Mouse (Mus musculus) neural tube, embryonic 14.5 days (tissue): ENCODE results near the gene Vsig2. TPM values are rescaled to one million over a fixed set of nuclear protein-coding genes. Genes with fewer than 3 reads are reported as not detected.
A peak's percentile ranks its signal among the peaks of the same experiment; 100 is the strongest.

Source experiments
- ATAC-seq: fragments of 200-750 bp; cut with Nextera tagmentation; 2 replicates; pipeline ENCODE4 v1.8.0; 2017; ENCODE audit warnings: low read depth, mild to moderate bottlenecking, moderate TSS enrichment, moderate library complexity
- H3K27ac ChIP-seq: fragments of 300-500 bp; sonication (generic); 2 replicates; pipeline ENCODE4 v1.5.1; 2014; ENCODE audit warnings: low read depth, mild to moderate bottlenecking, control low read depth, low read length, moderate library complexity, mixed read lengths
- H3K27me3 ChIP-seq: fragments of 300-500 bp; sonication (generic); 2 replicates; pipeline ENCODE4 v1.6.1; 2014; ENCODE audit warnings: low read length; ENCODE audit not compliant: control insufficient read depth, insufficient read depth
- H3K36me3 ChIP-seq: fragments of 300-500 bp; sonication (generic); 2 replicates; pipeline ENCODE4 v1.6.1; 2014; ENCODE audit warnings: low read length, mixed read lengths; ENCODE audit not compliant: control insufficient read depth, insufficient read depth
- H3K4me1 ChIP-seq: fragments of 300-500 bp; sonication (generic); 2 replicates; pipeline ENCODE4 v1.6.1; 2014; ENCODE audit warnings: low read length; ENCODE audit not compliant: control insufficient read depth, insufficient read depth
- H3K4me2 ChIP-seq: fragments of 300-500 bp; sonication (generic); 2 replicates; pipeline ENCODE4 v1.6.1; 2014; ENCODE audit warnings: mild to moderate bottlenecking, low read depth, low read length, control low read depth
- H3K4me3 ChIP-seq: fragments of 300-500 bp; sonication (generic); 2 replicates; pipeline ENCODE4 v1.5.1; 2014; ENCODE audit warnings: low read depth, low read length, control low read depth, mixed read lengths
- H3K9ac ChIP-seq: fragments of 300-500 bp; sonication (generic); replicated peaks from 2 replicates; pipeline ENCODE4 v1.6.1; 2014; ENCODE audit warnings: low read depth, mild to moderate bottlenecking, control low read depth, low read length, mixed read lengths
- H3K9me3 ChIP-seq: fragments of 300-500 bp; sonication (generic); 2 replicates; pipeline ENCODE4 v1.6.1; 2016; ENCODE audit warnings: low read length; ENCODE audit not compliant: control insufficient read depth
- WGBS: fragments of 180-500 bp; shearing (Covaris S2); extraction: QIAGEN DNeasy Blood & Tissue Kit; methylation state at CpG from one replicate; pipeline ENCODE4 v1.1.7; 2014; 5-methylcytosine and 5-hydroxymethylcytosine counted together
- polyA plus RNA-seq: library from polyadenylated mRNA; unstranded; fragments of >200 nt; fragmentation: Nextera tagmentation; extraction: Ambion mirVana; gene quantifications from 2 replicates; pipeline ENCODE4 v1.2.1, GENCODE M21; 2014

The Vsig2 gene
- polyA plus RNA-seq, 1 experiment from 2014 or later = 0.76 TPM

DNA sequence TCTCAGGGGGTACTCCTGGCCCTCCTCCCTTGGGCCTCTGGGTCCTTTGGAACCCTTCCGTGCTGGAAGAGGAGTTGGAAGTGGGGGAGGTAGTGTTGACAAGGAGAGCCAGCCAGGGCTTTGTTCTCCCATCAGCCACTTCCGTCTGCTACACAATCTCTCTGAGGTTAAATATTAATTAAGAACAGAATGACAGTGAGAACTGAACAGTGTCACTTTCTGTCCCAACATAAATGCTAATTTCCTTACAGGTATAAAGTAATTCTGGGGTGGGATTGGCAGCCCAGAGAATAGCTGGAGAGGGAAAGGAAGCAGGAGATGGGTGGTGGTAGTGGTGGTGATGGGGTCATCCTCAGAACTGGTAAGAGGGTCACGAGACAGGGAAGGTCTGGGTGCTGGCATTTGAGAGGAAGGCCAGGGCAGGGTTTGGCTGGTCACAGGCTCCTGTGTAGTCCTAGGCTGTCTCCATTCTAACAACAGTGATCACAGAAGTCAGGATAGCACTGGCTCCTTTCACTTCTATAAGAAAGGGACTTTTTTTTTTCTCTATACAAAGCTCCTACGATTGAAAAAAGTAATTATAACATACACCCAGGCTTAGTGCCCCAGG lies 29.7 kb downstream of the Vsig2 start:
- peak; percentile 52; the same call in 1 of the 2 replicates for ATAC-seq
- no peak overlapping the region for H3K27ac ChIP-seq

DNA sequence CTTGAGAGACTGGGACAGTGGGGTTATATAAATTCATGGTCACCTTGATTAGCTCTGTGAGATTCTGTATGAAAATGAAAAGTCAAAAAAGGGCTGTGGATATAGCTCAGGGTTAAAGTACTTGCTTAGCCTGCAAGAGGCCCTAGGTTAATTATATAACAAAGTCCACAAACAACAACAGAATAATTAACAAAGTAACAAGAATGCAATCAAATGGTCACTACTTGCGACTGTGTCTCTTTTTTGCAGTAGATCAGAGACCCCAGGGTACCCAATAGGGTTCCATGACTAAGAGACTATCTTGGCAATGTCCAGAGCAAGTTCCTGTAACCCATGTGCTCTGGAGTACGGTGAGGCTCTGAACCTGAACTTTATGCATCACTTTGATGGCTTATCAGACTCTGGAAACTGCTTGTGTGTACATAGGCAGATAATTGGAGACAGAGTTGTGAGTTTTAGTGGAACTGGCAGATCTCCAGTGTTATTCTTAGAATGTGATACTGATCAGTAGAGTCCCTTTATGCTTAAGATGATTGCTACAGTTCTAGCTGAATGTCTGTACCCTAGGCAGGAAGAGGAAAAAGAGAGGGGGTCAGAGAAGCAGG lies 30.3 kb downstream of the Vsig2 start:
- no peak overlapping the region for H3K27ac ChIP-seq
- WGBS = 78% methylated on average over 2 of the region's 2 CpGs
- no peaks in the 10 kb centered on the region for H3K27me3 ChIP-seq
- no peak for ATAC-seq
- H3K36me3 ChIP-seq = no peaks in the 10 kb centered on the region
- no peaks in the 10 kb centered on the region for H3K9me3 ChIP-seq
- H3K4me1 ChIP-seq = peaks cover 7% of the 10 kb centered on the region; the same call in 1 of the 2 replicates
- H3K4me3 ChIP-seq = no peak overlapping the region
- no peak overlapping the region for H3K9ac ChIP-seq
- no peak overlapping the region for H3K4me2 ChIP-seq

More for the DNA sequence above, 29.7 kb downstream of the Vsig2 start:
- Histone ChIP-seq H3K9me3 (no peaks in the 10 kb centered on the region), H3K4me1 (peaks cover 7% of the 10 kb centered on the region; the same call in 1 of the 2 replicates), H3K36me3 (no peaks in the 10 kb centered on the region), H3K4me2 (no peak overlapping the region), H3K4me3 (no peak overlapping the region), H3K27me3 (no peaks in the 10 kb centered on the region), H3K9ac (0 out of 2 replicates have a peak overlapping the region, but pooled peaks have one; percentile 11)
- 30% methylated on average over 4 of the region's 4 CpGs for WGBS

DNA sequence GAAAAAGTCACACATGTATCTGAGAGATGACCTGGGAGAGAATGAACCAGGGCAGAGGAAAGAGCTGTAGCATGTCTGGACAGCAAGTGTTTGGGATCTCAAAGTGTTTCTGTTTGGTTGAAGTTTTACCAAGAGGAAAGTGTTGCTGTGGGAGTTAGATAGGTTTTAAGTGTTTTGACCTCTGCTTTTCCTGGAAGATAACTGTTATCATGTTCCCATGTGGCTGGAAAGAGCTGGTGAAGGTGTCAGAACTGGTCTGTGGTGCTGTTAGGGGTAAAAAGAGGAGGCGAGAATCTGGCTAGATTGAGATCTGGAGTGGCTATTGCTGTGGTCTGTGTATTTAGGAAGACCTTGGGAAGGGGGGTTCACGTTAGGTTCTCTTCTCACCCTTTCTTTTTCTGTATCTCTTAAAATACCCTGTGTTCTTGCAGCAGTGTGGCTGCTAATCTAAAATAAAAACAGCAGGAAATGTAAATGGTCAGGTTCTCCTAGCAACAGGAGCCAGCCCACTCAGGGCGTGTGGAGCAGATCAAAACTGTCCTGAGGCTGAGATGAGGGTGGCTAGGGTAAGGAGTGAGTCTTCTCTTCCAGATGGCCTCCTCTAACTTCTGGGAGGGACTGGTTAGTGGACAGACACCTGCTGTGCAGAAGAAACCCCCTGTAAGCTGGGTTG lies 33.3 kb downstream of the Vsig2 start:
- WGBS = 64% methylated on average over 3 of the region's 3 CpGs
- Histone ChIP-seq H3K9me3 (no peaks in the 10 kb centered on the region), H3K27me3 (no peaks in the 10 kb centered on the region), H3K4me2 (no peak overlapping the region), H3K9ac (no peak overlapping the region), H3K36me3 (no peaks in the 10 kb centered on the region), H3K27ac (no peak overlapping the region), H3K4me3 (no peak overlapping the region), H3K4me1 (peaks cover 18% of the 10 kb centered on the region; the same call in 1 of the 2 replicates)
- ATAC-seq = no peak

DNA sequence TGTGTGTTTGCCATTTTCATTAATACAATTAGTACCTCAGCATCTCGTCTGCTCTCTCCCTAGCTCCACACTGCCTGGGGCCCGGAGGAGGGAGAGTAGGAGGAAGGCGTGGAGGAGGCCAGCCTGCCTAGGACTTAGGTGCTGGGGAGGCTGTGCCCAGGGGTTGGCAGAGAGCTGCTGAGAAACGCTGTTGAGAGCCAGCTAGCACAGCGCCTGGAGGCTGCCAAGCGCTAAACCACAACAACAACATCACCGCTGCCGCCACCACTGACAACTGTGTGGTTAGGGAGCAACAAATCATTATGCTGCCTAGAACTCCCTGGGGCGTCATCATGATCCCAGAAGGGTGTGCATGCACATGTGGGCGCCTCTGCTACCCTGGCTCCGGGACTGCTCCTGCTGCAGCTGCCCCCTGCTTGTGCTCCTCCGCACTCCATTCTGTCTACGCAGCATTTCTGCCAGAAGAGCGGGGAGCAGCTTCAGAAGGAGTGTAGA lies 37.4 kb downstream of the Vsig2 start:
- H3K9me3 ChIP-seq = no peaks in the 10 kb centered on the region
- peak overlapping the region; percentile 9; the same call in 1 of the 2 replicates for H3K4me3 ChIP-seq
- H3K9ac ChIP-seq = peak overlapping the region; percentile 29; the same call in 1 of the 2 replicates
- H3K27me3 ChIP-seq = no peaks in the 10 kb centered on the region
- peak; percentile 92 for ATAC-seq
- no peaks in the 10 kb centered on the region for H3K36me3 ChIP-seq
- peak overlapping the region; percentile 44 for H3K4me2 ChIP-seq
- H3K27ac ChIP-seq = peak overlapping the region; percentile 71
- 12% methylated on average over 14 of the region's 14 CpGs for WGBS
- H3K4me1 ChIP-seq = 0 out of 2 replicates have a peak, but pooled peaks cover 11% of the 10 kb centered on the region

- 85% methylated on average over 5 of the region's 5 CpGs for WGBS
- Histone ChIP-seq H3K4me3 (no peak overlapping the region), H3K9ac (no peak overlapping the region)
Observed at GRCm38 (mm10) chr9:37583594-37583993, 44.5 kb downstream of the Vsig2 start.

DNA sequence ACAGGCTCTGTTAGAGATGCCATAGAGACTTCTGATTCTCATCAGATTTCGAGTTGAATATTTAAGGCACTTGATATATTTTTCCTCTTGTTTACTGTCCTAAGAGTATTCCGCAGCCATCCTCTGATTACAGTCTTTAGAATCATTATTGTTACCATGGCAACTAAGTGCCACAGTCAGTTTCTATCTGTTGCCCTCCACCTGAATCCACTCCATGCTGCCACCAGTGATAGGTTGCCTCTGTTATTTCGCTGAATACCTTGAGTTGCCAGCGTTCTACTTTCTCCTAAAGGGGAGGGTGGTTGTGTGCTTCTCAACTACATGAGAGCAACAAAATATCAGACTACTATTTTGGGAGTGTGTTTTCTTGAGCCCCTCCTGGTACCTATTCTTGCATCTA lies 47.7 kb downstream of the Vsig2 start:
- H3K36me3 ChIP-seq = no peaks in the 10 kb centered on the region
- ATAC-seq = peak; percentile 61; the same call in 1 of the 2 replicates

More at GRCm38 (mm10) chr9:37583594-37583993, 44.5 kb downstream of the Vsig2 start:
- H3K27ac ChIP-seq = no peak overlapping the region
- H3K4me2 ChIP-seq = no peak overlapping the region
- no peaks in the 10 kb centered on the region for H3K27me3 ChIP-seq
- no peak for ATAC-seq
- H3K36me3 ChIP-seq = no peaks in the 10 kb centered on the region
- H3K9me3 ChIP-seq = no peaks in the 10 kb centered on the region
- H3K4me1 ChIP-seq = no peaks in the 10 kb centered on the region

GRCm38 (mm10) chr9:37590381-37590780 lies 51.3 kb downstream of the Vsig2 start:
- Histone ChIP-seq H3K27ac (no peak overlapping the region), H3K9me3 (no peaks in the 10 kb centered on the region), H3K4me2 (no peak overlapping the region), H3K27me3 (no peaks in the 10 kb centered on the region), H3K4me1 (no peaks in the 10 kb centered on the region), H3K36me3 (no peaks in the 10 kb centered on the region), H3K4me3 (no peak overlapping the region), H3K9ac (no peak overlapping the region)
- WGBS = 92% methylated on average over 4 of the region's 4 CpGs
- ATAC-seq = no peak

More for the DNA sequence above, 47.7 kb downstream of the Vsig2 start:
- Histone ChIP-seq H3K4me3 (no peak overlapping the region), H3K27me3 (no peaks in the 10 kb centered on the region), H3K4me2 (no peak overlapping the region), H3K9me3 (no peaks in the 10 kb centered on the region), H3K4me1 (no peaks in the 10 kb centered on the region), H3K27ac (no peak overlapping the region), H3K9ac (no peak overlapping the region)
- 73% methylated on average over 4 of the region's 4 CpGs for WGBS

DNA sequence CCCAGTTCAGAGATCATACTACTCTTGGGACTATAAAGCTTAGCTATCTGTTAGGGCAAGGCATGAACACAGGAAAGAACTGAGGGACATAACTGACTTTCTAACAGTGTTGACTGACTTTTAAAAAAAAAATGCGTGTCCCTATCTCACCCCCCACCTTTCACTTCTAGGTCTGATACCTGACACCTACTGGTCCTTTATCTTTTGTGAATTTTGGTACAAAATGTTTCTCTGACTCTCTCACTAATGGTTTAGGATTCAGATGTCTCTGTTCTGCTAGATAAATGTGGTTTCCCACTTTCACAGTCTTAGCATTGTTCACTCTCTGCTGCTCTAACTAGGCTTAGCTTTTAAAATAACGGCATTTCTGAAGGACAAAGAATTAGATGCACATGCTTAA lies 53.0 kb downstream of the Vsig2 start:
- Histone ChIP-seq H3K4me2 (no peak overlapping the region), H3K36me3 (no peaks in the 10 kb centered on the region), H3K4me3 (no peak overlapping the region), H3K9ac (no peak overlapping the region), H3K27ac (no peak overlapping the region), H3K4me1 (no peaks in the 10 kb centered on the region), H3K27me3 (no peaks in the 10 kb centered on the region), H3K9me3 (no peaks in the 10 kb centered on the region)
- ATAC-seq = no peak
- WGBS = 79% methylated on average over 2 of the region's 2 CpGs

DNA sequence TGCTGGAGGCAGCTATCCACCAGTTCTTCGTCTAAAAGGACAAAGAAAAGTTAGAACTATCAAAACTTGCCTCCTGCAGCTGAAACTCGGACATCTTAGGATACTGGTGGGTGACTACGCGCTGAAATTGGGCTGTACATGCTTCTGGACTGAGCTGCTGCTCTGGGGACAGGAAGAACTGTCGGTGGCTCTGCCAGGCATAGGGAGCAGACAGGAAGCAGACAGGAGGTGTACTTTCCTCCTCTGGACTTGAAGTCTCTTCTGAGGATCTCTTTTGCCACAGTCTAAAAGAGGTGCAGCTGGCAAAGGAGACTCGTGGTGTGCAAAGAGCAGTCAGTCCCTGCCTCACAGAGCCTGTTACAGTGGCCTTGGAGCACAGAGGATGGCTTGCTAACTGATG lies 53.6 kb downstream of the Vsig2 start:
- Histone ChIP-seq H3K4me2 (no peak overlapping the region), H3K27me3 (no peaks in the 10 kb centered on the region), H3K9ac (no peak overlapping the region), H3K9me3 (no peaks in the 10 kb centered on the region), H3K4me1 (no peaks in the 10 kb centered on the region), H3K27ac (no peak overlapping the region), H3K4me3 (no peak overlapping the region), H3K36me3 (no peaks in the 10 kb centered on the region)
- WGBS = 59% methylated on average over 6 of the region's 6 CpGs
- ATAC-seq = no peak
